Mouse (Mus musculus): ENCODE measurements around the gene Prg2.

- no peak for TF ChIP-seq CTCF (IDR thresholded peaks at IDR 0.05; ENCODE audit: low read depth, low read length)
- TF ChIP-seq POLR2A (IDR thresholded peaks at IDR 0.05; ENCODE audit: borderline replicate concordance, low read depth, low read length), result no peak
Measured at GRCm38 (mm10) chr2:84935065-84935464, 45.2 kb upstream of the Prg2 start.

Measured in bone marrow macrophage, adult 2 months (primary cell).